Mouse (Mus musculus) right cerebral cortex, postnatal 4 days (tissue): ENCODE data around the gene Ss18l1.

Experiments
- DNase-seq: peaks from one replicate; pipeline ENCODE4 v3.0.0-alpha.2; 2022

Ss18l1 gene

GRCm38 (mm10) chr2:180040406-180040805 is 1.9 kb upstream of the Ss18l1 start:
- DNase-seq: no peak

GRCm38 (mm10) chr2:180041577-180042255 is 593 bp upstream of the Ss18l1 start:
- DNase-seq: peak; percentile 45

- peak; percentile 77 for DNase-seq
These were observed 678 bp downstream of the Ss18l1 start for GRCm38 (mm10) chr2:180042858-180043515.

- DNase-seq: no peak
These were observed 3.0 kb downstream of the Ss18l1 start for GRCm38 (mm10) chr2:180045283-180045682.

- DNase-seq: no peak
These were observed 5.3 kb downstream of the Ss18l1 start for GRCm38 (mm10) chr2:180047580-180047979.

GRCm38 (mm10) chr2:180047980-180048635 is 5.8 kb downstream of the Ss18l1 start:
- DNase-seq: no peak

GRCm38 (mm10) chr2:180050986-180051385 is 8.7 kb downstream of the Ss18l1 start:
- DNase-seq: peak; percentile 93

- no peak for DNase-seq
These were observed 9.9 kb downstream of the Ss18l1 start for GRCm38 (mm10) chr2:180051986-180052733.

GRCm38 (mm10) chr2:180053001-180053400 is 10.7 kb downstream of the Ss18l1 start:
- no peak for DNase-seq

GRCm38 (mm10) chr2:180063338-180064131 is 21.2 kb downstream of the Ss18l1 start:
- no peak for DNase-seq

GRCm38 (mm10) chr2:180069770-180070480 is 27.6 kb downstream of the Ss18l1 start:
- DNase-seq: no peak

GRCm38 (mm10) chr2:180070481-180071453 is 28.5 kb downstream of the Ss18l1 start, which contains the start of gene Mtg2:
Mtg2 (plus strand) TSS chr2:180070588.
- DNase-seq: peak; percentile 96

GRCm38 (mm10) chr2:180071671-180072070 is 29.4 kb downstream of the Ss18l1 start:
- DNase-seq: no peak

GRCm38 (mm10) chr2:180072886-180073285 is 30.6 kb downstream of the Ss18l1 start:
- no peak for DNase-seq

GRCm38 (mm10) chr2:180077622-180078021 is 35.3 kb downstream of the Ss18l1 start:
- no peak for DNase-seq

- DNase-seq: no peak
These were observed 38.4 kb downstream of the Ss18l1 start for GRCm38 (mm10) chr2:180080680-180081079.

GRCm38 (mm10) chr2:180083063-180083462 is 40.8 kb downstream of the Ss18l1 start:
- no peak for DNase-seq

GRCm38 (mm10) chr2:180084565-180084964 is 42.3 kb downstream of the Ss18l1 start:
- no peak for DNase-seq

GRCm38 (mm10) chr2:180085926-180086636 is 43.8 kb downstream of the Ss18l1 start:
- DNase-seq: no peak

GRCm38 (mm10) chr2:180086637-180087027 is 44.3 kb downstream of the Ss18l1 start:
- DNase-seq: no peak
